Mouse (Mus musculus) bone marrow, adult 2 months (tissue): Measurements from ENCODE around the gene Hoxa10. TPM values are rescaled to one million over a fixed set of nuclear protein-coding genes. Genes with fewer than 3 reads are reported as not detected.

Experiments used
- H3K27ac ChIP-seq: fragments of 200-500 bp; 2 replicates; pipeline ENCODE4 v1.5.1; 2012; ENCODE audit warnings: low read depth, mild to moderate bottlenecking, control low read depth, inconsistent platforms, low read length; ENCODE audit not compliant: control insufficient read depth, poor library complexity, insufficient read depth
- H3K4me1 ChIP-seq: fragments of 200-500 bp; 2 replicates; pipeline ENCODE4 v1.6.1; 2011; ENCODE audit warnings: low read length; ENCODE audit not compliant: control insufficient read depth, insufficient read depth
- H3K4me3 ChIP-seq: fragments of 200-500 bp; replicated peaks from 2 replicates; pipeline ENCODE3; 2011; ENCODE audit warnings: mild to moderate bottlenecking, low read depth, low read length, control low read depth; ENCODE audit not compliant: control insufficient read depth
- CTCF ChIP-seq: fragments of 200-500 bp; IDR thresholded peaks from 2 replicates; pipeline ENCODE4 v1.5.1; 2011; ENCODE audit warnings: low read length, control low read depth; ENCODE audit not compliant: control insufficient read depth, insufficient read depth
- POLR2A ChIP-seq: fragments of 200-500 bp; IDR thresholded peaks from 2 replicates; pipeline ENCODE4 v1.6.1; 2011; ENCODE audit warnings: low read depth, mild to moderate bottlenecking, control low read depth, low read length, borderline replicate concordance; ENCODE audit not compliant: control insufficient read depth
- WGBS: fragments of 180-500 bp; shearing (Covaris S2); methylation state at CpG from one replicate; pipeline ENCODE4 v1.1.7; 2018; 5-methylcytosine and 5-hydroxymethylcytosine counted together
- polyA plus RNA-seq: library from polyadenylated mRNA; stranded (reverse); fragments of >200 nt; gene quantifications from 2 replicates; pipeline ENCODE4 v1.2.4, GENCODE M21; 2011; ENCODE audit warnings: low replicate concordance; ENCODE audit not compliant: missing spikeins, insufficient read depth, insufficient read length

Gene Hoxa10
- polyA plus RNA-seq, 1 experiment: 1.6 TPM

GRCm38 (mm10) chr6:52203121-52203370, 37.6 kb downstream of the Hoxa10 start:
- no peaks in the 10 kb centered on the region for H3K4me1 ChIP-seq
- WGBS: 91% methylated on average over 10 of the region's 10 CpGs
- no peak overlapping the region for H3K4me3 ChIP-seq
- no peak for TF ChIP-seq POLR2A
- no peak for TF ChIP-seq CTCF
- H3K27ac ChIP-seq: no peak overlapping the region

GRCm38 (mm10) chr6:52202362-52203120, 38.1 kb downstream of the Hoxa10 start:
- H3K4me3 ChIP-seq: no peak overlapping the region
- no peak for TF ChIP-seq POLR2A
- no peak for TF ChIP-seq CTCF
- no peaks in the 10 kb centered on the region for H3K4me1 ChIP-seq
- WGBS: 89% methylated on average over 22 of the region's 22 CpGs
- no peak overlapping the region for H3K27ac ChIP-seq

GRCm38 (mm10) chr6:52201269-52201668, 39.4 kb downstream of the Hoxa10 start:
- no peaks in the 10 kb centered on the region for H3K4me1 ChIP-seq
- H3K4me3 ChIP-seq: no peak overlapping the region
- H3K27ac ChIP-seq: no peak overlapping the region
- 94% methylated on average over 1 of the region's 1 CpGs for WGBS
- TF ChIP-seq CTCF (no peak), POLR2A (no peak)

- Histone ChIP-seq H3K4me3 (no peak overlapping the region), H3K4me1 (no peaks in the 10 kb centered on the region), H3K27ac (no peak overlapping the region)
- TF ChIP-seq CTCF (no peak), POLR2A (no peak)
- 88% methylated on average over 10 of the region's 10 CpGs for WGBS
Observed at GRCm38 (mm10) chr6:52200751-52201250, 39.9 kb downstream of the Hoxa10 start.

GRCm38 (mm10) chr6:52200073-52200750, 40.4 kb downstream of the Hoxa10 start:
- Histone ChIP-seq H3K4me1 (no peaks in the 10 kb centered on the region), H3K27ac (no peak overlapping the region), H3K4me3 (no peak overlapping the region)
- 91% methylated on average over 30 of the region's 30 CpGs for WGBS
- TF ChIP-seq POLR2A: no peak
- no peak for TF ChIP-seq CTCF

GRCm38 (mm10) chr6:52197271-52197670, 43.4 kb downstream of the Hoxa10 start:
- WGBS: 86% methylated on average over 10 of the region's 10 CpGs
- Histone ChIP-seq H3K4me3 (no peak overlapping the region), H3K27ac (no peak overlapping the region), H3K4me1 (no peaks in the 10 kb centered on the region)
- no peak for TF ChIP-seq CTCF
- no peak for TF ChIP-seq POLR2A

GRCm38 (mm10) chr6:52196811-52197210, 43.8 kb downstream of the Hoxa10 start:
- Histone ChIP-seq H3K27ac (no peak overlapping the region), H3K4me3 (no peak overlapping the region), H3K4me1 (no peaks in the 10 kb centered on the region)
- 88% methylated on average over 9 of the region's 9 CpGs for WGBS
- no peak for TF ChIP-seq CTCF
- no peak for TF ChIP-seq POLR2A

GRCm38 (mm10) chr6:52194690-52195089, 46.0 kb downstream of the Hoxa10 start:
- Histone ChIP-seq H3K4me3 (no peak overlapping the region), H3K27ac (no peak overlapping the region), H3K4me1 (no peaks in the 10 kb centered on the region)
- no peak for TF ChIP-seq CTCF
- no peak for TF ChIP-seq POLR2A
- 90% methylated on average over 10 of the region's 10 CpGs for WGBS
